Mouse (Mus musculus): ENCODE data around the gene Tctn1. TPM values are rescaled to one million over a fixed set of nuclear protein-coding genes. Genes with fewer than 3 reads are reported as not detected.

Gene Tctn1
- polyA plus RNA-seq, 1 experiment, result 22.1 TPM

DNA sequence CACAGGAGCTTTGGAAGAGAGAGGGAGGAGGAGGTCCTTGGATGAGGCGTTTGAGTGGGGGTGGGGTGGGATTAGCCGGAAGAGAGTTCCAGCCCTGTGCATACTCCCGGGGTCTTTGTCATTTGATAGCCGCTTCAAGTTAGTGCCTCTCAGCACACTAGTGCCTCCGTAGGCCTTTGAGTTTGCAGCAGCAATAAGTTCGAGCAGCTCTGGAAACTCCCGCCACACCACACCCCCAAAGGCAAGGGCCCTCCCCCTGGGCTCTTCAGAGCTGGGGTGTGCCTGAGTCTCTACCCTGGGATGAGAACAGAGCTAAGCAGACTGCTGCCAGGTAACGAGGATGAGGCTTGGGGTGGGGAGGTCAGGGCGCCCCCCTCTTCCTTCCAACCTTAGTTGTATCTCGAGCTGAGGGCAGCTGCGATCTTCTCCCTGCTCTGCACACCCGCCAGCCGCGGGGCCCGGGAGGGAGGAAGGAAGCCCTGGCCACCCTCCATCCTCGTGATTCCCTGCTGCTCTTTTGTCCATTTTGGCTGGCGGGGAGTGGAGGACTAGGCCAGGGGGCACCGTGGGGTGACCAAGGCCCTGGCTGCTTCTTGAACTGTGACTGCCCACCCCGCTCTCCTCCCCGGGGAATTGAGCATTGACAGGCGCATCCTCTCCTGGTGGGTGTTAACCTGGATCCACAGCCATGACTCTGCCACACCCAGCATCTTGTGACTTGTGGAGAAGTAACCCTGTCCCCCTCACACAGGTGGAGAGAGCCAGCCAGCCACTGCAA is 54.5 kb downstream of the Tctn1 start:
- no peaks in the 10 kb centered on the region for H3K27me3 ChIP-seq (ENCODE audit: control insufficient read depth, insufficient read depth, low read length)
- WGBS, result 9% methylated on average over 21 of the region's 21 CpGs
- H3K36me3 ChIP-seq (ENCODE audit: control insufficient read depth, insufficient read depth, low read length), result peaks cover 9% of the 10 kb centered on the region
- TF ChIP-seq CTCF (IDR thresholded peaks at IDR 0.05; ENCODE audit: extremely low read depth, insufficient read depth, insufficient read length, insufficient replicate concordance) (0 out of 2 replicates have a peak, but pooled peaks have one; percentile 0), POLR2A (IDR thresholded peaks at IDR 0.05; ENCODE audit: low read depth, low read length) (peak; percentile 71)
- H3K27ac ChIP-seq (ENCODE audit: insufficient read depth, low read length), result peak overlapping the region; percentile 95
- H3K4me1 ChIP-seq (ENCODE audit: control insufficient read depth, insufficient read depth, insufficient read length), result peaks cover 19% of the 10 kb centered on the region; the same call in 1 of the 2 replicates
- peak; percentile 73 to 82 for DNase-seq (ENCODE audit: low read depth in 1 of 2, low spot score in 2 of 2)
- peak overlapping the region; percentile 69 for H3K4me3 ChIP-seq (ENCODE audit: extremely low read depth, insufficient read depth, insufficient read length)

DNA sequence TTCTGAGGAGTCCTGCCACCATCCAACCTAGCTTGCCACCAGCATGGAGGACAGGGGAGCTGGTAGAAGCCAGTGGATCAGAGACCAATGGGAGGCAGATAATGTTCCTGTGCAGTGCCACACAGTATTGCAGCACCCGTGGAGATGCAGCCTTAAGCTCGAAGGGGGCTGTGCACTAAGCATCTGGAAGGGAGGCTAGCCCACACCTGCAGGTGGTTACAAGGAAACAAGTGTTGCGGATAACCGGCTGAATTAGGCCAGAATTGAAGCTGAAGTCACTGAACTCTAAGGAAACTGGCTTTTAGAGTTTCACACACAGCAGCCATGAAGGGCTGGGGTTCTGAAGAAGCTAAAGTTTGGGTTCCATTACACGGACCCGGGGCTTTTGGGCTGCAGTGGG is 55.4 kb downstream of the Tctn1 start:
- no peak for DNase-seq (ENCODE audit: low read depth in 1 of 2, low spot score in 2 of 2)
- Histone ChIP-seq H3K27me3 (ENCODE audit: control insufficient read depth, insufficient read depth, low read length) (no peaks in the 10 kb centered on the region), H3K36me3 (ENCODE audit: control insufficient read depth, insufficient read depth, low read length) (peaks cover 5% of the 10 kb centered on the region), H3K4me1 (ENCODE audit: control insufficient read depth, insufficient read depth, insufficient read length) (peaks cover 22% of the 10 kb centered on the region; the same call in 1 of the 2 replicates), H3K4me3 (ENCODE audit: extremely low read depth, insufficient read depth, insufficient read length) (peak overlapping the region; percentile 69; the same call in 1 of the 2 replicates), H3K27ac (ENCODE audit: insufficient read depth, low read length) (peak overlapping the region; percentile 95)
- no peak for TF ChIP-seq CTCF (IDR thresholded peaks at IDR 0.05; ENCODE audit: extremely low read depth, insufficient read depth, insufficient read length, insufficient replicate concordance)
- TF ChIP-seq POLR2A (IDR thresholded peaks at IDR 0.05; ENCODE audit: low read depth, low read length), result no peak
- WGBS, result 36% methylated on average over 6 of the region's 6 CpGs

DNA sequence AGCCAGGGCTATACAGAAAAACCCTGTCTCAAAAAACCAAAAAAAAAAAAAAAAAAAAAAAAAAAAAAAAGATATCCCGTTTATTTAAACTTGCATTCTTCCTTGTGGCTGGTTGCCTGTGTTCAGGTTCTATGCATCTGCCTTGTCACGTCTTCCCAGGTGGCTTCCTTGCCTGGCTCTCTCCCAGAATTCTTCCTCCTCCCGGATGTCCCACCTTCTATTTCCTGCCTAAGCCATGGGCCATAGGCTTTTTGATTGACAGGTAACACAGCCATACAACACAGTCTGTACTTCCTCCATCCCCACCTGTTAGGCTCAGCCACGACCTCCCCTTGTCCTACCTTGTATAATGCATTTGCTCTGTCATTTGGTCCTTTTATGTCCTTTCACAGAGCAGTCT is 57.8 kb downstream of the Tctn1 start, which contains the start of gene Hvcn1:
Gene Hvcn1, plus strand, starts transcription at position 330 of the 400 bp plus-strand sequence.
- no peaks in the 10 kb centered on the region for H3K36me3 ChIP-seq (ENCODE audit: control insufficient read depth, insufficient read depth, low read length)
- TF ChIP-seq CTCF (IDR thresholded peaks at IDR 0.05; ENCODE audit: extremely low read depth, insufficient read depth, insufficient read length, insufficient replicate concordance) (no peak), POLR2A (IDR thresholded peaks at IDR 0.05; ENCODE audit: low read depth, low read length) (no peak)
- DNase-seq (ENCODE audit: low read depth in 1 of 2, low spot score in 2 of 2), result no peak
- peaks cover 22% of the 10 kb centered on the region; the same call in 1 of the 2 replicates for H3K4me1 ChIP-seq (ENCODE audit: control insufficient read depth, insufficient read depth, insufficient read length)
- no peaks in the 10 kb centered on the region for H3K27me3 ChIP-seq (ENCODE audit: control insufficient read depth, insufficient read depth, low read length)
- no peak within 1 kb of the TSS for H3K4me3 ChIP-seq (ENCODE audit: extremely low read depth, insufficient read depth, insufficient read length)
- peak within 1 kb of the TSS; percentile 95; the same call in 1 of the 2 replicates for H3K27ac ChIP-seq (ENCODE audit: insufficient read depth, low read length)
- WGBS, result 48% methylated on average over 4 of the region's 4 CpGs

DNA sequence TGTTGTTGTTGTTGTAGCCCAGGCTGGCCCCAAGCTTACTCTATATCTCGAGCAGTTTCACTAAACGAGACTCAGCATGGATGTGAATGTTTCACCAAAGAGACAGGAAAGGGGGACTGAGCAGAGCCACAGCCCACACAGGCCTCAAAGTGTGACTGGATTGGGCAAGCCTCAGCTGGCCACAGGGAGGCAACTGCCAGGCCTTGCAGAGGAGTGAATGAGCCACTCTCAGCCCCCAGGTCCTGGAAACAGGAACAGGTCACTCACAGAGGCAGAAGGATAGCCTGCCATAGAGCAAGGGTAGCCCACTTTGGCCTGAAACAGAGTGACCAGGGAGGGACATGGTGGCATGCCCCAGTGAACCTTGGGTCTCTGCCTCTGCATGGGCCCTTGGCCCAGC is 60.1 kb downstream of the Tctn1 start:
- 51% methylated on average over 2 of the region's 2 CpGs for WGBS
- TF ChIP-seq POLR2A (IDR thresholded peaks at IDR 0.05; ENCODE audit: low read depth, low read length) (no peak), CTCF (IDR thresholded peaks at IDR 0.05; ENCODE audit: extremely low read depth, insufficient read depth, insufficient read length, insufficient replicate concordance) (no peak)
- Histone ChIP-seq H3K27me3 (ENCODE audit: control insufficient read depth, insufficient read depth, low read length) (no peaks in the 10 kb centered on the region), H3K36me3 (ENCODE audit: control insufficient read depth, insufficient read depth, low read length) (no peaks in the 10 kb centered on the region), H3K27ac (ENCODE audit: insufficient read depth, low read length) (no peak overlapping the region), H3K4me3 (ENCODE audit: extremely low read depth, insufficient read depth, insufficient read length) (no peak overlapping the region), H3K4me1 (ENCODE audit: control insufficient read depth, insufficient read depth, insufficient read length) (peaks cover 22% of the 10 kb centered on the region; the same call in 1 of the 2 replicates)
- no peak for DNase-seq (ENCODE audit: low read depth in 1 of 2, low spot score in 2 of 2)

DNA sequence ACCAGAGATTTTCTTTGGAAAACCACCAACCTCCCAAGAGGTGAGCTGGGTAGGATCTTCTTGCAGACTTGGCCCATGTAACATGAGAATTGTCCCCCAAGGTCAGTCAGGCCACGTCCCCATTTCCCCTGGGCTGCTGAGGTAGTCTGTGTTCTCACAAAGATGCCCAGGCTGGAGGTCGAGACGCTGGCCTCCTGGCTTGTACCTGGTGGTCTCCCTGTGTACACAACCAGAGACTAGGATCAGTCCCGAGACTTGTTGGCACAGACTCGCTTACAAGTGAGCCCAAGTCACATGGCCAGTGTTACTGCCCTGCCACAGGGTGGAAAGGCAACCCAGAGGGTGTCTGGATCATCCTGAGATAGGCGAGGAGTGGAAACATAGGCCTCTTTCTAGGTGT is 62.4 kb downstream of the Tctn1 start:
- Histone ChIP-seq H3K27me3 (ENCODE audit: control insufficient read depth, insufficient read depth, low read length) (no peaks in the 10 kb centered on the region), H3K27ac (ENCODE audit: insufficient read depth, low read length) (no peak overlapping the region), H3K4me1 (ENCODE audit: control insufficient read depth, insufficient read depth, insufficient read length) (peaks cover 5% of the 10 kb centered on the region; the same call in 1 of the 2 replicates), H3K4me3 (ENCODE audit: extremely low read depth, insufficient read depth, insufficient read length) (no peak overlapping the region), H3K36me3 (ENCODE audit: control insufficient read depth, insufficient read depth, low read length) (no peaks in the 10 kb centered on the region)
- DNase-seq (ENCODE audit: low read depth in 1 of 2, low spot score in 2 of 2), result no peak
- WGBS, result 90% methylated on average over 6 of the region's 6 CpGs
- no peak for TF ChIP-seq CTCF (IDR thresholded peaks at IDR 0.05; ENCODE audit: extremely low read depth, insufficient read depth, insufficient read length, insufficient replicate concordance)
- no peak for TF ChIP-seq POLR2A (IDR thresholded peaks at IDR 0.05; ENCODE audit: low read depth, low read length)

DNA sequence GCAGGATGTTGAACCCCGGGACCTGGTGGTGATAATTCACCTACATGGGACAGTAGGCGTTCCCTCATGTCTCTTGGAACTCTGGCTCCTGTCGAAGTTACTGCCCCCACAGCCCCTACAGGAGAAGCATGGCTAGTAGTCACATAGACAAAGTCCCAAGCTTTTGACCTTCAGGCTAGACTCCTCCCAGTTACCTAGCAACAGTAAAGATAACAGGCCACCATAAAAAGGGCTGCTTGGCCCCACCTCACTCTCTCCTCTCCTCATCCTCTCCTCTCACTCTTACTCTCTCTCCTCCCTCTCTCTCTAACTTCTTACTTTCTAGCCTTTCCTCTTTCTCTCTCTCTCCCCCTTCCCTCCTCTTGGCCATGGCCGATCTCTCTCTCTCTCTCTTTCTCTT is 63.4 kb downstream of the Tctn1 start:
- 94% methylated on average over 4 of the region's 4 CpGs for WGBS
- no peak for TF ChIP-seq CTCF (IDR thresholded peaks at IDR 0.05; ENCODE audit: extremely low read depth, insufficient read depth, insufficient read length, insufficient replicate concordance)
- no peak for TF ChIP-seq POLR2A (IDR thresholded peaks at IDR 0.05; ENCODE audit: low read depth, low read length)
- H3K4me1 ChIP-seq (ENCODE audit: control insufficient read depth, insufficient read depth, insufficient read length), result peaks cover 4% of the 10 kb centered on the region; the same call in 1 of the 2 replicates
- H3K27ac ChIP-seq (ENCODE audit: insufficient read depth, low read length), result no peak overlapping the region
- no peaks in the 10 kb centered on the region for H3K27me3 ChIP-seq (ENCODE audit: control insufficient read depth, insufficient read depth, low read length)
- no peak for DNase-seq (ENCODE audit: low read depth in 1 of 2, low spot score in 2 of 2)
- H3K36me3 ChIP-seq (ENCODE audit: control insufficient read depth, insufficient read depth, low read length), result no peaks in the 10 kb centered on the region
- no peak overlapping the region for H3K4me3 ChIP-seq (ENCODE audit: extremely low read depth, insufficient read depth, insufficient read length)

DNA sequence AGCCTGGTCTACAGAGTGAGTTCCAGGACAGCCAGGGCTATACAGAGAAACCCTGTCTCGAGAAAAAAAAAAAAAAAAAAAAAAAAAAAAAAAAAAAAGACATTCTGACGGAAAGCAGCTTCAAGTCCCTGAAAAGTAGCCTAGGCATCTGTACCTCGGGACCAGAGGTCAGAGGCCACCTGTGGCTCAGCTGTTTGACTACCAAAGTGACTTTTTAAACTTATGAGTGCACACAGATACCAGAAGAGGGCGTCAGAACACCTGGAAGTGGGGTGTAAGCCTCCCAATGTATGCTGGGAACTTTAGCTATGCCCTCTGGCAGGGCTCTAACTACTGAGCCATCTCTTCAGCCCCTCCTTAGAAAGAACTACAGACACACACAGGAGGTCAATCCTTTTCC is 71.9 kb downstream of the Tctn1 start:
- Histone ChIP-seq H3K4me3 (ENCODE audit: extremely low read depth, insufficient read depth, insufficient read length) (no peak overlapping the region), H3K27ac (ENCODE audit: insufficient read depth, low read length) (peak overlapping the region; percentile 67), H3K4me1 (ENCODE audit: control insufficient read depth, insufficient read depth, insufficient read length) (no peaks in the 10 kb centered on the region; the same call in 1 of the 2 replicates), H3K27me3 (ENCODE audit: control insufficient read depth, insufficient read depth, low read length) (no peaks in the 10 kb centered on the region), H3K36me3 (ENCODE audit: control insufficient read depth, insufficient read depth, low read length) (no peaks in the 10 kb centered on the region)
- 34% methylated on average over 4 of the region's 4 CpGs for WGBS
- DNase-seq (ENCODE audit: low read depth in 1 of 2, low spot score in 2 of 2), result peak in 1 of 2 experiments; percentile 38
- TF ChIP-seq CTCF (IDR thresholded peaks at IDR 0.05; ENCODE audit: extremely low read depth, insufficient read depth, insufficient read length, insufficient replicate concordance), result peak; percentile 32; the same call in 1 of the 2 replicates
- TF ChIP-seq POLR2A (IDR thresholded peaks at IDR 0.05; ENCODE audit: low read depth, low read length), result no peak
